Mouse (Mus musculus) frontal cortex, postnatal 36 days (tissue): ENCODE measurements around the gene Sec22b.
A peak's percentile ranks its signal among the peaks of the same experiment; 100 is the strongest.

ENCODE experiments used
- DNase-seq, 2 experiments: peaks; one replicate each; pipeline ENCODE4 v3.0.0; 2022; ENCODE audit warnings: low spot score in 2 of 2

The Sec22b gene

GRCm38 (mm10) chr3:97900516-97901490 is at the start of gene Sec22b:
Gene Sec22b (plus strand): TSS chr3:97901190.
- DNase-seq, result peak; percentile 93 to 94

GRCm38 (mm10) chr3:97851803-97852202 is 49.2 kb upstream of the Sec22b start:
- no peak for DNase-seq

- peak in 1 of 2 experiments; percentile 63 for DNase-seq
These were observed 46.2 kb upstream of the Sec22b start for GRCm38 (mm10) chr3:97854575-97855384.

- peak in 1 of 2 experiments; percentile 75 for DNase-seq
These were observed 41.6 kb upstream of the Sec22b start for GRCm38 (mm10) chr3:97859400-97859799.

GRCm38 (mm10) chr3:97860820-97861451 is 40.1 kb upstream of the Sec22b start:
- no peak for DNase-seq

- DNase-seq, result no peak
These were observed 34.3 kb upstream of the Sec22b start for GRCm38 (mm10) chr3:97866696-97867095.

GRCm38 (mm10) chr3:97867221-97868023 is 33.6 kb upstream of the Sec22b start:
- no peak for DNase-seq

- DNase-seq, result peak; percentile 80 to 86
These were observed 32.8 kb upstream of the Sec22b start for GRCm38 (mm10) chr3:97868024-97868689.

- no peak for DNase-seq
These were observed 32.3 kb upstream of the Sec22b start for GRCm38 (mm10) chr3:97868733-97869132.

GRCm38 (mm10) chr3:97869730-97870129 is 31.3 kb upstream of the Sec22b start:
- DNase-seq, result no peak

GRCm38 (mm10) chr3:97874777-97875176 is 26.2 kb upstream of the Sec22b start:
- DNase-seq, result no peak

GRCm38 (mm10) chr3:97876259-97876658 is 24.7 kb upstream of the Sec22b start:
- DNase-seq, result no peak

GRCm38 (mm10) chr3:97879222-97879621 is 21.8 kb upstream of the Sec22b start:
- peak; percentile 69 to 76 for DNase-seq

- peak; percentile 42 to 53 for DNase-seq
These were observed 19.4 kb upstream of the Sec22b start for GRCm38 (mm10) chr3:97881576-97881975.

- DNase-seq, result peak in 1 of 2 experiments; percentile 36
These were observed 13.2 kb upstream of the Sec22b start for GRCm38 (mm10) chr3:97887785-97888167.

GRCm38 (mm10) chr3:97888168-97888901 is 12.7 kb upstream of the Sec22b start, which contains the start of gene Pde4dip:
Gene Pde4dip (minus strand): TSS chr3:97888707.
- DNase-seq, result peak; percentile 82 to 86

- DNase-seq, result no peak
These were observed 10.8 kb upstream of the Sec22b start for GRCm38 (mm10) chr3:97890205-97890604.

- DNase-seq, result no peak
These were observed 6.3 kb upstream of the Sec22b start for GRCm38 (mm10) chr3:97894695-97895094.

GRCm38 (mm10) chr3:97898381-97898780 is 2.6 kb upstream of the Sec22b start:
- no peak for DNase-seq

GRCm38 (mm10) chr3:97901586-97901985 is 596 bp downstream of the Sec22b start:
- DNase-seq, result no peak
